Comparison of ENCODE assay signal across 9 mouse cellular contexts in the genomic region with DNA sequence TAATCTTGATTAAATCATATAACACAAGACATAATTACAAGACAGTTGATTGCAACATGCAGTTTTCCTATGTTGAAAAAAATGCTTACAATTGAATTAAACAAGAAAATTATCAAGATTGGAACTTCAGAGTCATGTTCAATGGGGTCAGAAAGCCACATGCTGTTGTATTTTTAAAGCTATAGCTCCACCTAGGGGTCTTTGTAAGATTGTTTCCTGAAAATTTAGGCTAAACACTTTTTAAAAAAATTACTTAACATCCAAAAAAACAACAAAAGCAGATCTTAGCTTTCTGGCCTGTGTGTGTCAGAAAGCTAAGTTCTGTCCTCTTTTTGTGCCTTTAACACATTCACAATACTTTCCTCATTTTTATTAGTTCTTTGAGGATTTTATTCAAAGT. TPM values are rescaled to one million over a fixed set of nuclear protein-coding genes. Genes with fewer than 3 reads are reported as not detected.
DNase-seq lines count a peak whose midpoint lies in the region; ATAC-seq lines count a peak whose summit lies in the region.
"Had no signal": no experiment of that assay in that cellular context is flagged by ENCODE, and none has a peak within 500 bp of the region (broad histone marks: within the 10 kb centered on the region; RNA-seq: fewer than 3 reads in every experiment).

No protein-coding gene starts in this region.

- ATAC-seq in CD4-positive, CD25-positive, alpha-beta regulatory T cell, adult 4 months, result peak; percentile 56

- peak; percentile 42 for DNase-seq in kidney, adult 9 months
- no peak for DNase-seq in kidney, adult 8-10 months
- peak; percentile 58 for DNase-seq in R1 (ENCODE audit: low read depth, low spot score)
- peak; percentile 43 for DNase-seq in lung, postnatal 36 days
- DNase-seq in T-cell, adult 2 months (ENCODE audit: low spot score), result no peak
- no peak for DNase-seq in ovary, adult 18-20 months (ENCODE audit: low spot score)

RNA-seq across cellular contexts. Expression of gene Stk31, which starts 3.0 kb away (rescaled TPM):
- not detected for polyA plus RNA-seq in CD4-positive, CD25-positive, alpha-beta regulatory T cell, adult 4 months (2017; shearing (Covaris generic))
- polyA plus RNA-seq: embryonic facial prominence, embryonic 15.5 days; heart, embryonic 14.5 days had no signal

RNA-seq across cellular contexts. Expression of gene Fam221a, which starts 30.8 kb away (rescaled TPM):
- 1 to 10 TPM; 4.3 to 6.4 TPM for polyA plus RNA-seq in CD4-positive, CD25-positive, alpha-beta regulatory T cell, adult 4 months (2017; shearing (Covaris generic))

Comparison
In these comparisons a context has a peak if more than half of its experiments do, and no peak if none do; other contexts are left out.
1. DNase-seq: peak in kidney, adult 9 months (single experiment), R1 (single experiment) and lung, postnatal 36 days (single experiment); none in kidney, adult 8-10 months (0 of 2), T-cell, adult 2 months (single experiment) and ovary, adult 18-20 months (single experiment).